Mouse (Mus musculus): Measurements from ENCODE around the gene Tifa.

The Tifa gene

DNA sequence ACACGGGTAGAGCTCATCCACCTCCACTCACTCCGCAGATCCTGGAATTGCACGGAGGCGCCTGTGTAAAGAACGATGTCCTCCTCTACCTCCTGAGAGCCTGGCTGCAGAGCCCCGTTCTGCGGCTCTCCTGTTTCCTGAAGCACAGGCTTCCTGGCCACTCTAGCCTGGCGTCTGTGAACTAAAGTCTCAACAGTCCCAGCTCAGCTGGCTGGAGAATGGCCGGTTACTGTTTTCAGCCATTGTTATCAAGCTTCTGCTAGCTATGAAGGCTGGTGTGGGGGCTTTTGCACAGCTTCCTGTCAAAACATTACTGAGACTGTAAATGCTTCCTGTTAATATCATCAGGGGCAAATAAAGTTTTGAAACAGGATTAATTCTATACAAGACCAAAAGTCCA, 82.0 kb downstream of the Tifa start:
- DNase-seq = no peak

DNA sequence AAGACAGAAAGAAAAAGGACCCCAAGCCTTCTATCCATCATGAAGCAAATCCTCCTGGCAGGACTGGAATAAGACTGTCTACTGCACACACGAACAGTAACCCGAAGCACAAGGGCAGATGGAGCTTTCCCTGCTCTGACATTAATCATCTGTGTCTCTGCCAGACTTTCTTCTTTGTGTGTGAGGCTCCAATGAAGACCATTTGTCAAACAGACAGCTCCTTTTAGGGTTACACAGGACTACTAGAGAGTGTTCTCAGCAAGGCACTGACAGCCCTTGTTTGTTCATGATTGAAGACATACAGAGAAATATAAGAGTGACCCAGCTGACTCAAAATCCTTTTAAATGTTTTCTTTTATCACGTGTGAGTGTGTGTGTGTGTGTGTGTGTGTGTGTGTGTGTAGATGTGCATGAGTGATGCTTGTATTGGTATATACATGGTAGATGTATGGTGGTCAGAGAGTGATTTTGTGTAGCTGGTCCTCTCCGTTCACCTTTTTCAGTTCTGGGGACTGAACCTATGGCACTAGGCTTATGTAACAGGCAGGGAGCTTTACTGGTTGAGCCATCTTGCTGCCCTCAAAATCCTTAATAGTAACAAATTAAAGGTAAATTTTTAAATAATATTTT, 84.8 kb downstream of the Tifa start:
- no peak for DNase-seq

DNA sequence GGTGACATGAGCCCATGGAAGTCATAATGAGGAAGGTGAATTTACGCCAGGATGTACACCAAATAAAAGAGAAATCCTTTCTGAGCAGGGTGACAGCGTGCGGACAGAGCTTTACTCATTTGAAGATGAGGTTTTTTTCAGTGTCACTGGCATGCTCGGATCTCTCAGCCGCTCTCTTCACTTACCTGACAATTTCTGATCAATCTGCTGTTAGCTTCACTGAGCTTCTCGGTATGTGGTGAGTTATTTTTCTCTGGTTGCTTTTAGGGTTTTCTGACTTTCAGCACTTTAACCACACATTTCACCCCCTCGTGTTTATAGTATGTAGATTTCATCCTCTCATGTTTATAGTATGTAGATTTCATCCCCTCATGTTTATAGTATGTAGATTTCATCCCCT, 85.5 kb downstream of the Tifa start:
- DNase-seq = no peak

DNA sequence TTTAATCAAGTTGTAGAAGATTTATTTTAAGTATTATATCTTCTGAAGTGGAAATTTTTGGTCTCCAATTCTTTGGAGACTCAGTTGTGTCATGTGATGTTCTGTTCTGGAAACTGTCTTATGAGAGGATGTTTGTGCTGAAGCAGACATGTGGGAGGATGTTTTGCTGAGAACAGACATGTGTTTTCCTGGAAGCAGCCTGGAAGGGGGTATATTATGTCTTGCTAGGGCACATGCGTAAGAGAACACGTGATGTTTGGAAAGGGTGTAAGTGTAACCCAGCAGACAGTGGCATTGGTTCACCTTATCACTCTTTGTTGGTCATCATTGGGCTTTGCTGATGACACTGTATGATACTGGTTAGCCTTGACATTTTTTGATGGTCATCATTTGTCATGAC, 85.9 kb downstream of the Tifa start:
- DNase-seq = no peak

DNA sequence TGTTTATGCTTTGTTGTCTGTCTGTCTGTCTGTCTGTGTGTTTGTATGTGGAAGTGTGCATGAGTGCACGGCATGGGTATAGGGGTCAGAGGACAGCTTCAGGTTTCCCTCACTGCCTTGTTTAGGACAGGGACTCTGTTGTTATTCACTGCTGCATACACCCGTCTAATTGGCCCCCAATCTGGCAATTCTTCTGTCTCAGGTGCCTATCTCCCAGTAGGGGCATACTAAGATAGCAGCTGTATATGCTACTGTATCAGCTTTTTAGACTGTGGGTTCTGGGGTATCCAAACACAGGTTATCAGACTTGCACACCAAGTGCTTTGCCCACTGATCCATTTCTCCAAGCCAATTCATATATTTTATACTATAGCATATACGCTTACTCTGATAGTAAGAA, 90.4 kb downstream of the Tifa start:
- no peak for DNase-seq

DNA sequence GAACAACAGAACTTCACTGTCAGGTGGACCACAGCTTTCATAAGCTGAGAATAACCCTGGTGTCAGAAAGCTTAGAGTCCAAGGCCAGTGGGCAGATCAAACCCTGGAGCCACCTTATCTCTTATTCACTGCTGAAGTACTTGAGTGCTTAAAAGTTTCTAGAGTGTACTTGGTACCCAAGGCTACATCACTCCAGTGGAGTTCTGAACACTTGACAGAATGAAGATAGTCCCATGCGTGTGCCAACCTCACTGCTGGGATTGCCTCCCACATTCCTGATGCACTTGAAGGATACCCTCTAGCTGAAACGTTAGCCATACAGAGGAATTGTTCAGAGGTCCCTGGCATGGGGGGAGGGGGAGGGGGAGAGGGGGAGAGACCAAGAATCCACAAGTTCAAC, 92.1 kb downstream of the Tifa start:
- DNase-seq = no peak

Measured in right cerebral cortex, postnatal 25 days (tissue).